Mouse (Mus musculus): ENCODE results near the gene Lrrfip1. TPM values are rescaled to one million over a fixed set of nuclear protein-coding genes. Genes with fewer than 3 reads are reported as not detected.
A peak's percentile ranks its signal among the peaks of the same experiment; 100 is the strongest.

The Lrrfip1 gene
- polyA plus RNA-seq (2015; fragmentation: Nextera tagmentation; extraction: Ambion mirVana) = 14.9 and 16.7 TPM in 2 replicates

GRCm38 (mm10) chr1:90998268-90998890, at the start of gene Lrrfip1:
Gene Lrrfip1, plus strand, starts transcription at chr1:90998737.
- no peak for ATAC-seq (ENCODE audit: insufficient read depth)
- peaks cover 37% of the 10 kb centered on the region for H3K27me3 ChIP-seq
- peaks cover 13% of the 10 kb centered on the region for H3K4me1 ChIP-seq (replicated peaks)
- peak within 1 kb of the TSS; percentile 21; the same call in 1 of the 2 replicates for H3K9ac ChIP-seq
- WGBS (ENCODE audit: insufficient replicate concordance) = 2% methylated on average over 59 of the region's 59 CpGs
- H3K36me3 ChIP-seq (replicated peaks) = no peaks in the 10 kb centered on the region
- H3K9me3 ChIP-seq (replicated peaks) = no peaks in the 10 kb centered on the region
- peak within 1 kb of the TSS; percentile 74 for H3K4me2 ChIP-seq
- no peak within 1 kb of the TSS for H3K27ac ChIP-seq (replicated peaks)
- H3K4me3 ChIP-seq (replicated peaks) = peak within 1 kb of the TSS; percentile 60

GRCm38 (mm10) chr1:90949309-90949708, 49.2 kb upstream of the Lrrfip1 start:
- H3K9ac ChIP-seq = no peak overlapping the region

GRCm38 (mm10) chr1:90951670-90952069, 46.9 kb upstream of the Lrrfip1 start:
- H3K27ac ChIP-seq (replicated peaks) = no peak overlapping the region
- H3K9me3 ChIP-seq (replicated peaks) = no peaks in the 10 kb centered on the region
- H3K4me3 ChIP-seq (replicated peaks) = no peak overlapping the region
- no peak overlapping the region for H3K4me2 ChIP-seq
- ATAC-seq (ENCODE audit: insufficient read depth) = no peak; the same call in 1 of the 2 replicates
- WGBS (ENCODE audit: insufficient replicate concordance) = 50% methylated on average over 7 of the region's 7 CpGs
- H3K27me3 ChIP-seq = no peaks in the 10 kb centered on the region
- H3K4me1 ChIP-seq (replicated peaks) = peaks cover 16% of the 10 kb centered on the region; the same call in 1 of the 2 replicates
- H3K9ac ChIP-seq = no peak overlapping the region
- H3K36me3 ChIP-seq (replicated peaks) = no peaks in the 10 kb centered on the region

More at GRCm38 (mm10) chr1:90949309-90949708, 49.2 kb upstream of the Lrrfip1 start:
- no peaks in the 10 kb centered on the region for H3K27me3 ChIP-seq
- WGBS (ENCODE audit: insufficient replicate concordance) = 15% methylated on average over 9 of the region's 9 CpGs
- no peak overlapping the region for H3K4me2 ChIP-seq
- H3K27ac ChIP-seq (replicated peaks) = no peak overlapping the region
- no peak for ATAC-seq (ENCODE audit: insufficient read depth)
- no peaks in the 10 kb centered on the region for H3K36me3 ChIP-seq (replicated peaks)
- no peak overlapping the region for H3K4me3 ChIP-seq (replicated peaks)
- H3K9me3 ChIP-seq (replicated peaks) = no peaks in the 10 kb centered on the region
- peaks cover 16% of the 10 kb centered on the region; the same call in 1 of the 2 replicates for H3K4me1 ChIP-seq (replicated peaks)

GRCm38 (mm10) chr1:90952808-90953207, 45.7 kb upstream of the Lrrfip1 start, which contains the start of gene Prlh:
Gene Prlh, plus strand, starts transcription at chr1:90953108.
- H3K4me2 ChIP-seq = no peak within 1 kb of the TSS
- no peak within 1 kb of the TSS for H3K27ac ChIP-seq (replicated peaks)
- no peaks in the 10 kb centered on the region for H3K36me3 ChIP-seq (replicated peaks)
- H3K9ac ChIP-seq = no peak within 1 kb of the TSS
- no peaks in the 10 kb centered on the region for H3K9me3 ChIP-seq (replicated peaks)
- H3K4me3 ChIP-seq (replicated peaks) = no peak within 1 kb of the TSS
- ATAC-seq (ENCODE audit: insufficient read depth) = no peak
- H3K27me3 ChIP-seq = no peaks in the 10 kb centered on the region
- peaks cover 9% of the 10 kb centered on the region; the same call in 1 of the 2 replicates for H3K4me1 ChIP-seq (replicated peaks)
- WGBS (ENCODE audit: insufficient replicate concordance) = 75% methylated on average over 8 of the region's 8 CpGs

GRCm38 (mm10) chr1:90953688-90954087, 44.8 kb upstream of the Lrrfip1 start:
- Histone ChIP-seq H3K4me2 (no peak overlapping the region), H3K9ac (no peak overlapping the region), H3K9me3 (replicated peaks) (no peaks in the 10 kb centered on the region), H3K27me3 (no peaks in the 10 kb centered on the region), H3K36me3 (replicated peaks) (no peaks in the 10 kb centered on the region), H3K27ac (replicated peaks) (no peak overlapping the region), H3K4me1 (replicated peaks) (peaks cover 9% of the 10 kb centered on the region; the same call in 1 of the 2 replicates), H3K4me3 (replicated peaks) (no peak overlapping the region)
- no peak for ATAC-seq (ENCODE audit: insufficient read depth)
- WGBS (ENCODE audit: insufficient replicate concordance) = 65% methylated on average over 11 of the region's 11 CpGs

- 27% methylated on average over 7 of the region's 7 CpGs for WGBS (ENCODE audit: insufficient replicate concordance)
- H3K4me2 ChIP-seq = no peak overlapping the region
- H3K9ac ChIP-seq = no peak overlapping the region
- peaks cover 6% of the 10 kb centered on the region; the same call in 1 of the 2 replicates for H3K4me1 ChIP-seq (replicated peaks)
- no peak for ATAC-seq (ENCODE audit: insufficient read depth)
- H3K9me3 ChIP-seq (replicated peaks) = no peaks in the 10 kb centered on the region
- no peaks in the 10 kb centered on the region for H3K27me3 ChIP-seq
- H3K36me3 ChIP-seq (replicated peaks) = no peaks in the 10 kb centered on the region
- H3K4me3 ChIP-seq (replicated peaks) = no peak overlapping the region
- H3K27ac ChIP-seq (replicated peaks) = no peak overlapping the region
Measured at GRCm38 (mm10) chr1:90956245-90957096, 42.1 kb upstream of the Lrrfip1 start.

GRCm38 (mm10) chr1:90962526-90962925, 36.0 kb upstream of the Lrrfip1 start:
- no peak overlapping the region for H3K27ac ChIP-seq (replicated peaks)
- no peak overlapping the region for H3K4me3 ChIP-seq (replicated peaks)
- H3K4me1 ChIP-seq (replicated peaks) = peaks cover 13% of the 10 kb centered on the region
- WGBS (ENCODE audit: insufficient replicate concordance) = 26% methylated on average over 4 of the region's 4 CpGs
- H3K27me3 ChIP-seq = no peaks in the 10 kb centered on the region
- H3K9ac ChIP-seq = no peak overlapping the region
- no peak for ATAC-seq (ENCODE audit: insufficient read depth)
- no peak overlapping the region for H3K4me2 ChIP-seq
- no peaks in the 10 kb centered on the region for H3K9me3 ChIP-seq (replicated peaks)
- no peaks in the 10 kb centered on the region for H3K36me3 ChIP-seq (replicated peaks)

GRCm38 (mm10) chr1:90962994-90963393, 35.5 kb upstream of the Lrrfip1 start:
- Histone ChIP-seq H3K4me1 (replicated peaks) (peaks cover 13% of the 10 kb centered on the region), H3K4me3 (replicated peaks) (no peak overlapping the region), H3K4me2 (no peak overlapping the region), H3K36me3 (replicated peaks) (no peaks in the 10 kb centered on the region), H3K27me3 (no peaks in the 10 kb centered on the region), H3K9me3 (replicated peaks) (no peaks in the 10 kb centered on the region), H3K9ac (no peak overlapping the region), H3K27ac (replicated peaks) (no peak overlapping the region)
- no peak for ATAC-seq (ENCODE audit: insufficient read depth)
- WGBS (ENCODE audit: insufficient replicate concordance) = 38% methylated on average over 3 of the region's 3 CpGs

- no peak for ATAC-seq (ENCODE audit: insufficient read depth)
Measured at GRCm38 (mm10) chr1:90967583-90967982, 31.0 kb upstream of the Lrrfip1 start.

GRCm38 (mm10) chr1:90968649-90969048, 29.9 kb upstream of the Lrrfip1 start:
- H3K9ac ChIP-seq = no peak overlapping the region
- H3K4me3 ChIP-seq (replicated peaks) = peak overlapping the region; percentile 42; the same call in 1 of the 2 replicates
- H3K27ac ChIP-seq (replicated peaks) = no peak overlapping the region
- H3K36me3 ChIP-seq (replicated peaks) = no peaks in the 10 kb centered on the region
- H3K4me1 ChIP-seq (replicated peaks) = peaks cover 7% of the 10 kb centered on the region; the same call in 1 of the 2 replicates
- peak overlapping the region; percentile 43 for H3K4me2 ChIP-seq
- H3K27me3 ChIP-seq = no peaks in the 10 kb centered on the region
- ATAC-seq (ENCODE audit: insufficient read depth) = no peak
- no peaks in the 10 kb centered on the region for H3K9me3 ChIP-seq (replicated peaks)
- 47% methylated on average over 4 of the region's 4 CpGs for WGBS (ENCODE audit: insufficient replicate concordance)

More at GRCm38 (mm10) chr1:90967583-90967982, 31.0 kb upstream of the Lrrfip1 start:
- Histone ChIP-seq H3K4me1 (replicated peaks) (peaks cover 11% of the 10 kb centered on the region; the same call in 1 of the 2 replicates), H3K27me3 (no peaks in the 10 kb centered on the region), H3K36me3 (replicated peaks) (no peaks in the 10 kb centered on the region), H3K27ac (replicated peaks) (no peak overlapping the region), H3K4me3 (replicated peaks) (no peak overlapping the region), H3K9ac (no peak overlapping the region), H3K4me2 (no peak overlapping the region), H3K9me3 (replicated peaks) (no peaks in the 10 kb centered on the region)
- 62% methylated on average over 7 of the region's 7 CpGs for WGBS (ENCODE audit: insufficient replicate concordance)

- Histone ChIP-seq H3K4me3 (replicated peaks) (peak within 1 kb of the TSS; percentile 42), H3K9ac (no peak within 1 kb of the TSS), H3K27me3 (no peaks in the 10 kb centered on the region), H3K4me1 (replicated peaks) (peaks cover 7% of the 10 kb centered on the region; the same call in 1 of the 2 replicates), H3K4me2 (peak within 1 kb of the TSS; percentile 43), H3K27ac (replicated peaks) (no peak within 1 kb of the TSS), H3K9me3 (replicated peaks) (no peaks in the 10 kb centered on the region), H3K36me3 (replicated peaks) (no peaks in the 10 kb centered on the region)
- WGBS (ENCODE audit: insufficient replicate concordance) = 28% methylated on average over 9 of the region's 9 CpGs
- 0 out of 2 replicates have a peak, but pooled peaks have one; percentile 40 for ATAC-seq (ENCODE audit: insufficient read depth)
Measured at GRCm38 (mm10) chr1:90969347-90969784, 29.2 kb upstream of the Lrrfip1 start, which contains the start of gene Rab17. Gene Rab17, minus strand, starts transcription at chr1:90969661.
